Mouse (Mus musculus): ENCODE data around the gene Tapt1. TPM values are rescaled to one million over a fixed set of nuclear protein-coding genes. Genes with fewer than 3 reads are reported as not detected.
"Not testable (repeated sequence)": the region's sequence is repeated elsewhere in the genome, so short reads cannot be mapped to it uniquely, and the experiment has no call there.

The Tapt1 gene
- total RNA-seq, 1 experiment from 2014 or later = 116 TPM

DNA sequence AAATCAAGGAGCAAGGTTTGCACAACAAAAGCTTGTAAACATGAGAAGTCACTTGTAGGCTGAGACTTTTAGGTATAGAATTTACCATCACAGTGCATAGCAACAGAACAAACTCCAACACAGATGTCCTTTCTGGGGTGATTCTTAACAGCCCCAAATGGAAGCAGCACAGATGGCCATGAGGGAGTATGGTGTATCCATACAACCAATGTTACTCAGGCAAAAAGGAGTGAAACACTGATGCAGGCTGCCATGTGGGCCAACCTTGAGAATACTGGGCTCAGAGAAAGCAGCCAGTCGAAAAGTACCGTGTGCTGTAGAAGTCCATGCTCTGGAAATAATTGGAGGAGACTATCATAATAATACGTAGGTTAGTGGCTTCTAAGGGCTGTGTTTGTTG lies 68.0 kb downstream of the Tapt1 start:
- ATAC-seq (ENCODE audit: extremely low read depth, insufficient number of reproducible peaks, low FRiP score, poor library complexity, severe bottlenecking) = no peak

DNA sequence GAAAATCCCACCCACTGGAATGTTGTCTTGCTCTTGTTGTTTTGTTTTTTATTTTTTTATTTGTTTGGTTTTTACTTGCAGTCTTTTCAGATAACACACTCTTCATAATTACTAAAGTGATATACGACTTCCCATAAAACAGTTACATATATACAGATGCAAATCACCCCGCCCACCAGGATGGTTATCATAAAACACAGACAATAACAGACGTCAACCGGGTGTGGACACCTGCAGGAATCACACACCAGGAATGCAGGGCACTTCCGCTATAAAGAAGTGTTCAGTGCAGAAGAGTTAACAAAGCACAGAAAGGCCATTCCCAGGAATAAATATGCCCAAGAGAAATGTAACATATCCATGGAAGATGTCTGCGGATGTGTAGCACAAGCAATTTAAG lies 68.7 kb downstream of the Tapt1 start:
- ATAC-seq (ENCODE audit: extremely low read depth, insufficient number of reproducible peaks, low FRiP score, poor library complexity, severe bottlenecking) = no peak

DNA sequence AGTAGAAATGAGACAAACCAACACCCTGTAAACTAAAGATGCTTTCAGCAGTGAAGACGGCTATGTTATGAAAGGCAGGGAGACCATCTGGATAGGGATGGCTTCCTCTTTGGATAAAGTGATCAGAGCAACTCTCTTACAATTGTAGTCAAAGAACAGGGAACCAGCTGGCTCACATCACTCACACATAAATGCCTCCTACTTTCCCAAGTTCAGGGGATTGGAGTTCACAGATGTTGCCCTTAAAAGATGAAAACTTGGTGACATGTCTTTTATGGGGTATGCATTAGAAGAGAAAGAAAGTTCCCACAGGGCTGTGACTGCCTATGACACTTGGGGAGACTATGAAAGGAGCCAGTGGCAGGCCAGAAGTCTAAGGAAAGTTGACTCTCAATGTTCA lies 73.4 kb downstream of the Tapt1 start:
- ATAC-seq (ENCODE audit: extremely low read depth, insufficient number of reproducible peaks, low FRiP score, poor library complexity, severe bottlenecking) = no peak

DNA sequence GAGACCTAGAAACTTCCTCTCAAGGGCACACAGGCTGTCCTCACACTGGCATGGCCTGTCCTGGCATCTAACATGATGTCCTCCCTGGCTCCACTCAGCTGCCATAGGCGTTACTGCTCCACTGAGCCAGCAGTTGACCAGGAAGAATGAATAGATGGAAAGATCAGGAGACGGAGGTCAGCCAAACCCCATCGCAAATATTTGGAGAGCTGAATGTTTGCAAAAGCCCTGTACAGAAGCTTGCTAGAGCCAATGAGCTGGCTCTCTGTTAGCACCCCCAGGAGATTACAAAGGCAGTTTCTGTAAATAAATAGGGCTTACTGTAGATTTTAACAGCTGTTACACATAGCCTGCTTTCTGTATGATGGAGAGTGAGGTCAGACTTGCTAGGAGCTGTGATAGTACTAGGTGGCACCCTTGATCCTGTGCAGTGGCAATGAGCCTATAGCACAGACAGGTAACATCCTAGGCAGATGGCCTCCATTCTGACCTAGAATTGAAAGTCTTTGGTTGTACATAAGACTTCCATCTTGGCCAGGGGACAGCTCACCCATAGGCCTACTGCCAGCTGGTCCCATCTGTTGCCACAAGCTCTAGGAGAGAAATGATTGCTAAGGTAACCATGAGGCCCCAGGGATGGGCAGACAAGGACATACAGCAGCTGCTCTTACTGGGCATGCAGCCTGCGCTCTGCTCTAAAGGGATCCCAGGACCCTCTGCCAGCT lies 74.9 kb downstream of the Tapt1 start:
- ATAC-seq (ENCODE audit: extremely low read depth, insufficient number of reproducible peaks, low FRiP score, poor library complexity, severe bottlenecking) = no peak

DNA sequence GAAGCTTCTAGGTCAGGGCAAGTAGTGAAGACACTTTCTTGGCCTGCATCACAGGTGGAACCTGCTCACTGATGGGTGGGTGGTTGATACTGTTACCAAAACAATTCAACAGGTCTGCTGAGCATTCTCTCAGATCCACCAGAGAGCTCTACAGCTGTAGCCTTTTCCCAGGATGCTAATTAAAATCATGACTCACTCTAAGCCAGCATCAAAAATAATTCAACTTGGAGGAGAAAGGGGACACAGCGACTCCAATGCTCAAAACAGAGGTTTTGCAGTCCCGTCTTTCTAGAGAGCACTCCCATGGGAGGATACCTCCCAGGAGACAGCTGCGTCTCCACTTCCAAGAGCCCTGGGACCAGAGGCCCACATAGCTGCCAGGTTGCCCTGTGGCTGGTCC lies 78.7 kb downstream of the Tapt1 start:
- no peak for ATAC-seq (ENCODE audit: extremely low read depth, insufficient number of reproducible peaks, low FRiP score, poor library complexity, severe bottlenecking)

DNA sequence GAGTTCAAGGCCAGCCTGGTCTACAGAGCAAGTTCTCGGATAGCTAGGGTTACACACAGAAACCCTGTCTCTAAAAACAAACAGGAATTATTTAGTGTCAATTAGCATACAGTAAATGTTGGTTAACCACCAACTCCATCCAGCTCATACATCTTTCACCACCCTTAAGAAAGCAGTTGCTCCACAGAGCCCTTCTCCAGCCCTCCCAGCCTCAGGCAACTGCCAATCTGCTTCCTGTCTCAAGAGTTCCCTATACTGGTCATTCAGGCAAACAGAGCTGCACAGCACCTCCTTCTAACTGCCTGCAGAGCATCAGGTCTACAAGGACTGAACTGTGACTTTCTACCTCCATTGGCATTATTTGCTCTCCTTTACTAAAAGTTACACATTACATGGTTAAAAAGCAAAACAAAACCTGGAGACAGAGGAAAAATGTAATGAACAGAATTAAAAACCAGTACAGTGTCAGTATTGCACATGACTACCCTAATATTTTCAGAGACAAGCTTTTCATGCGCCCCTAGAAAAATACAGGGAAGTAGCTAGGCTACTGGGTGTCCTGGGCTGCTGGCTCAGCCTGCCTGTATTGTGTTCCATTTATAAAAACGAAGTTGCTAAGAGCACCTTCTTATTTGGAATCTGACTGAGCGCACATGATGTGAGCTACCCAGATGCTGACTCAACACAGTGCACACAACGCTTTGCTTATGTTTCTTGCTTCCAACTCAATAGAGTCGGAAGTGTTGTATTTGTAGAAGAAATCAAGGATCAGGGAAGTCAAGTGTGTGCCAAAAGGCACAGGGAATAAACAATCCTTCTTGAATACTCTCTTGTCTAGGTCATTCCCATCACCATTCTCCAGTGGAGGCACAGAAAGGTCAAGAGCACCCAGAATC lies 79.7 kb downstream of the Tapt1 start:
- ATAC-seq (ENCODE audit: extremely low read depth, insufficient number of reproducible peaks, low FRiP score, poor library complexity, severe bottlenecking) = no peak

DNA sequence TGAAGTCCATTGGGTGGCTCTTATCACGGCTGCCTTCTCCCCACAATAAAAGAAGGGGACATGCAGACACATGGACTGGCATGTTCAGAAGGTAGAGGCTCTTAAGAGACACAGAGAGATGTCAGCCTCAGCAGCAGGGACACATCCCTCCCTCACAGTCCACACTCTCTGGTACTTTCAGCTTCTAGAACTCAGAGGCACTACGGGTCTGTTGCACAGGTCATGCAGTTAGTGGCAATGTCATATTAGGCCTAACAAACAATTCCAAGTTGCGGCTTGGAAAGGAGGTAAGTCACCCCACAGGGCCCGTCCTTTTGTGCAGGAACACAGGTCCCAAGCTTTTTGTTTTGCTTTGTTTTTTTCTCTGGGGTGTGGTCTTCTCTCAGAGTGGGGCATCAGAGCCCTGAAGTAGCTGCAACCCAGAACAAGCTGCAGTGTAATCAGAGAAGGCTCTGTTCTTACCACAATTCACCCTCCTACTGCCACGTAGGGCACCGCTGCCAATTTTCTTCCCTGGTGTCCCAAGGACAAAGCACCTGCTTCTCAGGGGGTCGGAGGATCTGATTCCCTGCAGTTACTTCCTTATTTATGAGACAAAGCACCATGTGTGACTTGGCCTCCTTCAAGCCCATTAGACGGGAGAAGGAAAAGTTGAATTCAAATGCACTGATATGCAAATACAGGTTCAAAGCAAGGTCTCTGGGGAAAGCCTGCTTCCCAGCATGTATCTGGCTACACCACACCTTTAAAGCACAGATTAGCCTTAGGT lies 82.8 kb downstream of the Tapt1 start:
- ATAC-seq (ENCODE audit: extremely low read depth, insufficient number of reproducible peaks, low FRiP score, poor library complexity, severe bottlenecking) = no peak

DNA sequence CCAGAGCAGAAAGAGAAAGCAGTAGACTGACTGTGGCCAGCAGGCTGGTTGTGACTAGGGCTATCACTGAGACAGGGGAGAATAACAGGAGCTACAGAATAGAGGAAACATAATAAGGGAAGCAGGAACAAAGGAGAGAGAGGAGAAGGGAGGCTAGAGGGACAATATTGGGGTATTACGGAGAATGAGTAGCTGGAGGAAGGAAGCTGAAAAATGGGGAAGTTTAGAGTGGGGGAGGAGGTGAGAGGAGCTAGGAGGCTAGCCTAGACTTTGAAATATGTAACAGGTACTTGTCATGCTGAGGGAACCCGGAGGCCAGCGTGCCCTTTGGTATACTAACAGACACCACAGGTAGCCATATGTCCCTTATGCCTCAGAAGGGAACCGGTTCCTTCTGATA lies 98.9 kb downstream of the Tapt1 start:
- no peak for ATAC-seq (ENCODE audit: extremely low read depth, insufficient number of reproducible peaks, low FRiP score, poor library complexity, severe bottlenecking)

DNA sequence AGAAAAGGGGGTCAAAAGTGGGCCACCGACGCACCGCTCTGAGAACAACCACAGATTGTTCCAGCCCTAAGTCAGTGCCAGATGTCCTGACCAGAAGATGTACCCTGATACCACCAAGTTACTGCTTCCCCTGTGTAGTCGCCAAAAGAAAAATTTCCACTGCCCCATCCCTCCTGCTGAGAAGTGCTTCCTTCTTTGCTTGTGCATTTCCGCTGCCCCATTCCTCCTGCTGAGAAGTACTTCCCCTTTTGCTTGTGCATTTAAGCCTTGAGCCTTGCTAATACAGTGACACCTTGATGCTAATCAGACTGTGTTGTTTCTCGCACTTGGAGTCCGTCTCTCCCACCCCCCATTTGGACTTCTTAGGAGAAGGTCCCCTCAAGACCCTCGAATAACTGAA lies 99.9 kb downstream of the Tapt1 start:
- ATAC-seq (ENCODE audit: extremely low read depth, insufficient number of reproducible peaks, low FRiP score, poor library complexity, severe bottlenecking) = not testable (repeated sequence)

Other genes with a start within 250 kb of the Tapt1 start
- not detected in 2 replicates for gene Fgfbp1, start 244.8 kb downstream of the Tapt1 start, total RNA-seq (2017)
- 1.4 and 1.6 TPM in 2 replicates for gene Prom1, start 124.6 kb downstream of the Tapt1 start, total RNA-seq (2017)